Comparison of ENCODE assay signal across 10 mouse cellular contexts in the genomic region with DNA sequence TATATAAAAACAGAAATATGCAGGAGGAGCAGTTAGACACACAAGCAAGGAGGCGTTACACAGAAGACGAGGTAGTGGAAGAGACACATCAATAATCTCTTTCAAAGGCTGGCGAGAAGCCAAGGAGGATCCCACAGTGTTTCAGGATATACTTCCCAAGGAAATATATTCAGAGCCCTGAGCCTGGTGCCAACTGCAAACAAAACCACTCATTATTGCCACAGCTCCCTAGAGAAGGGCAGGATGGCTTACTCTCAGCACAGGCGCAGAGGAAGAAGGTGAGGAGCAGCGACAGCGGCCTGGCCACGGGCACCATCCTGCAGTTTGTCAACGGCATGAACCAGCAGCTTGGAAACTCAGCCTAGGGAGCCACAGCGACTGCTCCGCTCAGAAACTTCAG.
A peak's percentile ranks its signal among the peaks of the same experiment; 100 is the strongest.
DNase-seq lines count a peak whose midpoint lies in the region; ATAC-seq lines count a peak whose summit lies in the region.
"Had no signal": no experiment of that assay in that cellular context is flagged by ENCODE, and none has a peak within 500 bp of the region (broad histone marks: within the 10 kb centered on the region; RNA-seq: fewer than 3 reads in every experiment).

No protein-coding gene starts in this region.

- peak overlapping the region; percentile 57 for H3K27ac ChIP-seq in forebrain, embryonic 13.5 days
- no peak overlapping the region for H3K27ac ChIP-seq in forebrain, embryonic 11.5 days (ENCODE audit: low read depth, low read length)
- H3K27ac ChIP-seq in midbrain, embryonic 13.5 days, result peak overlapping the region; percentile 58; the same call in 1 of the 2 replicates
- H3K27ac ChIP-seq in midbrain, embryonic 10.5 days (replicated peaks), result no peak overlapping the region
- no peak overlapping the region for H3K27ac ChIP-seq in forebrain, embryonic 16.5 days (ENCODE audit: low read length)
- H3K27ac ChIP-seq in neural tube, embryonic 14.5 days (ENCODE audit: low read depth, low read length), result peak overlapping the region; percentile 44; the same call in 1 of the 2 replicates
- H3K27ac ChIP-seq: midbrain, embryonic 12.5 days had no signal

- H3K36me3 ChIP-seq in forebrain, embryonic 13.5 days (ENCODE audit: poor library complexity, severe bottlenecking), result no peaks in the 10 kb centered on the region
- no peaks in the 10 kb centered on the region for H3K36me3 ChIP-seq in forebrain, embryonic 11.5 days (ENCODE audit: control insufficient read depth, insufficient read depth, low read length)
- H3K36me3 ChIP-seq in midbrain, embryonic 13.5 days, result no peaks in the 10 kb centered on the region
- H3K36me3 ChIP-seq in midbrain, embryonic 10.5 days, result no peaks in the 10 kb centered on the region
- H3K36me3 ChIP-seq in forebrain, embryonic 16.5 days (ENCODE audit: control insufficient read depth, insufficient read depth), result no peaks in the 10 kb centered on the region
- no peaks in the 10 kb centered on the region for H3K36me3 ChIP-seq in neural tube, embryonic 14.5 days (ENCODE audit: control insufficient read depth, insufficient read depth, low read length)
- H3K36me3 ChIP-seq: midbrain, embryonic 12.5 days had no signal

- no peak overlapping the region for H3K9ac ChIP-seq in forebrain, embryonic 13.5 days
- H3K9ac ChIP-seq in forebrain, embryonic 11.5 days (ENCODE audit: low read length), result no peak overlapping the region
- no peak overlapping the region for H3K9ac ChIP-seq in midbrain, embryonic 13.5 days (replicated peaks)
- no peak overlapping the region for H3K9ac ChIP-seq in forebrain, embryonic 16.5 days (replicated peaks; ENCODE audit: low read depth, low read length)
- no peak overlapping the region for H3K9ac ChIP-seq in neural tube, embryonic 14.5 days (replicated peaks; ENCODE audit: low read depth, low read length)
- H3K9ac ChIP-seq: midbrain, embryonic 12.5 days had no signal

- DNase-seq in forebrain, embryonic 11.5 days (ENCODE audit: low spot score), result no peak
- no peak for DNase-seq in midbrain, embryonic 10.5 days (ENCODE audit: low spot score)
- DNase-seq in ovary, postnatal 14 days (ENCODE audit: low spot score), result no peak
- DNase-seq: gastrocnemius, postnatal 10 days had no signal

- ATAC-seq in forebrain, embryonic 13.5 days, result peak; percentile 67
- no peak for ATAC-seq in forebrain, embryonic 11.5 days (replicated peaks; ENCODE audit: low FRiP score)
- ATAC-seq in midbrain, embryonic 13.5 days, result peak; percentile 34; the same call in 1 of the 2 replicates
- ATAC-seq in forebrain, embryonic 16.5 days, result peak; percentile 68
- ATAC-seq in neural tube, embryonic 14.5 days (ENCODE audit: low read depth), result peak; percentile 69
- no peak for ATAC-seq in activated CD4-positive, CD25-positive, alpha-beta regulatory T cell, adult 4 months

- H3K4me2 ChIP-seq in forebrain, embryonic 13.5 days, result no peak overlapping the region; the same call in 1 of the 2 replicates
- H3K4me2 ChIP-seq in forebrain, embryonic 11.5 days (ENCODE audit: low read depth, low read length, severe bottlenecking), result no peak overlapping the region
- H3K4me2 ChIP-seq in midbrain, embryonic 13.5 days (replicated peaks), result no peak overlapping the region
- no peak overlapping the region for H3K4me2 ChIP-seq in forebrain, embryonic 16.5 days (ENCODE audit: low read length)
- H3K4me2 ChIP-seq in neural tube, embryonic 14.5 days (ENCODE audit: low read depth, low read length), result no peak overlapping the region
- H3K4me2 ChIP-seq: midbrain, embryonic 12.5 days had no signal

- no peaks in the 10 kb centered on the region for H3K27me3 ChIP-seq in forebrain, embryonic 13.5 days
- H3K27me3 ChIP-seq in forebrain, embryonic 11.5 days (ENCODE audit: control insufficient read depth, insufficient read depth, low read length), result no peaks in the 10 kb centered on the region
- H3K27me3 ChIP-seq in midbrain, embryonic 13.5 days, result no peaks in the 10 kb centered on the region
- no peaks in the 10 kb centered on the region for H3K27me3 ChIP-seq in midbrain, embryonic 10.5 days (ENCODE audit: low read depth, poor library complexity, severe bottlenecking)
- no peaks in the 10 kb centered on the region for H3K27me3 ChIP-seq in forebrain, embryonic 16.5 days (replicated peaks; ENCODE audit: control insufficient read depth, insufficient read depth, low read length)
- H3K27me3 ChIP-seq in neural tube, embryonic 14.5 days (ENCODE audit: control insufficient read depth, insufficient read depth, low read length), result no peaks in the 10 kb centered on the region
- H3K27me3 ChIP-seq: midbrain, embryonic 12.5 days had no signal

- H3K4me1 ChIP-seq in forebrain, embryonic 13.5 days, result peaks cover 40% of the 10 kb centered on the region
- no peaks in the 10 kb centered on the region for H3K4me1 ChIP-seq in forebrain, embryonic 11.5 days (replicated peaks; ENCODE audit: control insufficient read depth, insufficient read depth, low read length)
- H3K4me1 ChIP-seq in midbrain, embryonic 13.5 days (replicated peaks), result peaks cover 38% of the 10 kb centered on the region
- H3K4me1 ChIP-seq in midbrain, embryonic 10.5 days, result peaks cover 27% of the 10 kb centered on the region
- H3K4me1 ChIP-seq in forebrain, embryonic 16.5 days (replicated peaks; ENCODE audit: control insufficient read depth, insufficient read depth, low read length), result peaks cover 18% of the 10 kb centered on the region
- H3K4me1 ChIP-seq in neural tube, embryonic 14.5 days (ENCODE audit: control insufficient read depth, insufficient read depth, low read length), result peaks cover 24% of the 10 kb centered on the region; the same call in 1 of the 2 replicates

- no peak overlapping the region for H3K4me3 ChIP-seq in forebrain, embryonic 13.5 days
- no peak overlapping the region for H3K4me3 ChIP-seq in forebrain, embryonic 11.5 days (ENCODE audit: low read depth, low read length)
- no peak overlapping the region for H3K4me3 ChIP-seq in midbrain, embryonic 13.5 days (replicated peaks)
- no peak overlapping the region for H3K4me3 ChIP-seq in midbrain, embryonic 10.5 days
- H3K4me3 ChIP-seq in forebrain, embryonic 16.5 days (replicated peaks; ENCODE audit: low read length), result no peak overlapping the region
- no peak overlapping the region for H3K4me3 ChIP-seq in neural tube, embryonic 14.5 days (ENCODE audit: low read depth, low read length)
- H3K4me3 ChIP-seq: midbrain, embryonic 12.5 days had no signal

- H3K9me3 ChIP-seq in forebrain, embryonic 13.5 days (replicated peaks), result no peaks in the 10 kb centered on the region
- no peaks in the 10 kb centered on the region for H3K9me3 ChIP-seq in forebrain, embryonic 11.5 days (ENCODE audit: control insufficient read depth, low read length)
- no peaks in the 10 kb centered on the region for H3K9me3 ChIP-seq in midbrain, embryonic 13.5 days
- no peaks in the 10 kb centered on the region for H3K9me3 ChIP-seq in midbrain, embryonic 10.5 days (replicated peaks)
- H3K9me3 ChIP-seq in forebrain, embryonic 16.5 days (ENCODE audit: control insufficient read depth, low read length), result no peaks in the 10 kb centered on the region
- no peaks in the 10 kb centered on the region for H3K9me3 ChIP-seq in neural tube, embryonic 14.5 days (ENCODE audit: control insufficient read depth, low read length)
- H3K9me3 ChIP-seq: midbrain, embryonic 12.5 days had no signal

- WGBS in forebrain, embryonic 13.5 days, result 57% methylated on average over 10 of the region's 10 CpGs
- 91% methylated on average over 10 of the region's 10 CpGs for WGBS in forebrain, embryonic 11.5 days
- WGBS in midbrain, embryonic 13.5 days, result 44% methylated on average over 10 of the region's 10 CpGs
- 91% methylated on average over 10 of the region's 10 CpGs for WGBS in midbrain, embryonic 10.5 days
- WGBS in forebrain, embryonic 16.5 days, result 37% methylated on average over 10 of the region's 10 CpGs
- 24% methylated on average over 10 of the region's 10 CpGs for WGBS in neural tube, embryonic 14.5 days

Comparison
In these comparisons a context has a peak if more than half of its experiments do, and no peak if none do; other contexts are left out.
1. ATAC-seq: peak in forebrain, embryonic 13.5 days (single experiment), midbrain, embryonic 13.5 days (single experiment), forebrain, embryonic 16.5 days (single experiment) and neural tube, embryonic 14.5 days (single experiment); none in forebrain, embryonic 11.5 days (single experiment) and activated CD4-positive, CD25-positive, alpha-beta regulatory T cell, adult 4 months (single experiment).
2. H3K27ac ChIP-seq: peak in forebrain, embryonic 13.5 days (single experiment), midbrain, embryonic 13.5 days (single experiment) and neural tube, embryonic 14.5 days (single experiment); none in forebrain, embryonic 11.5 days (single experiment), midbrain, embryonic 10.5 days (single experiment) and forebrain, embryonic 16.5 days (single experiment).